Mouse (Mus musculus) stomach, postnatal 0 days (tissue): ENCODE results near the gene Vmn1r223.

Source experiments
- CTCF ChIP-seq: IDR thresholded peaks from 2 replicates; pipeline ENCODE4 v1.5.1; 2016; ENCODE audit warnings: antibody characterized with exemption, low read depth, mild to moderate bottlenecking, moderate library complexity
- EP300 ChIP-seq: optimal IDR thresholded peaks from 2 replicates; pipeline ENCODE3; 2016; ENCODE audit warnings: antibody characterized with exemption

DNA sequence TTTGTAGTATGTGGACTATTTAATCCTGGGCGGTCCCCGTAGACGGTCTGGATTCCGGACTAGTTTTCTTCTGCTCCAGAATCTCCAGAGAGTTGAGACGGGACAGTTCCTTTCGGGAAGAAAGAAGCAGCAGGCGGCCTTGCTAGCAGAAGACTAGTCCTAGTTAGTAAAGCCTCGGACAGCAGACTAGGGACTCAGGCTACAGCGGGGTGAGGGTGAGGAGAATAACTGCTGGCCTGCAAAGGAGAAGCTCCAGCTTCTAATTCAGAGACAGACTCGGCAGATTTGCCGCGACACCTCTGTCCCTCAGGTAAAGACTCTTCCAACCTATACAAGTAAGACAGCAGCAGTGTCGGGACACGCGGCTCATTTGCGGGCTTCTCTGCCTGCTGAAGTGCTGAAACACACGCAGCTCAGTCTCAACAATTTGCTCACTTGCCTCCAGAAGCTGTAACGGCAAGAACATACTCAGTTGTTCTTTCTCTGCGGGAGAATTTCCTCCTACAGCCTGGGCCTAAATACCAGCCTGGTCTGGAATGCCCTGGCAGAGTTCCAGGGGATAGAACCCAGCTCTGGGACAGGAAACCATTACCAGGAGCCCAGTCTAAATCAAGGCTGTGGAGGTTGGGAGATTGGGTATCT lies 39.9 kb downstream of the Vmn1r223 start:
- no peak for TF ChIP-seq CTCF
- no peak for TF ChIP-seq EP300
